Mouse (Mus musculus): ENCODE measurements at regions not wholly inside any gene's neighbourhood (a gene's known extent, or its start where the extent isn't known, plus 50 kb on each side); places are given as distances from the start of the nearest gene placed in this dataset.

GRCm38 (mm10) chr4:106148866-106149265 lies 167.1 kb upstream of the Usp24 start:
- H3K4me3 ChIP-seq (ENCODE audit: control insufficient read depth in 1 of 2, insufficient read depth in 1 of 2, low read depth in 2 of 2, low read length in 2 of 2): no peak overlapping the region
- H3K9me3 ChIP-seq (replicated peaks; ENCODE audit: insufficient read depth, low read length): no peaks in the 10 kb centered on the region
- no peaks in the 10 kb centered on the region for H3K36me3 ChIP-seq (ENCODE audit: control insufficient read depth in 1 of 2, insufficient read depth in 2 of 2, low read length in 2 of 2)
- TF ChIP-seq POLR2AphosphoS2 (IDR thresholded peaks at IDR 0.05; ENCODE audit: low read length) (no peak), CHD1 (IDR thresholded peaks at IDR 0.05; ENCODE audit: low read depth, low read length) (no peak), ETS1 (IDR thresholded peaks at IDR 0.05; ENCODE audit: low read depth, low read length) (no peak), MAX (IDR thresholded peaks at IDR 0.05; ENCODE audit: low read length) (no peak), RAD21 (IDR thresholded peaks at IDR 0.05; ENCODE audit: low read depth, low read length) (no peak), GATA1 (IDR thresholded peaks at IDR 0.05; ENCODE audit: low read depth, low read length) (no peak), NRF1 (IDR thresholded peaks at IDR 0.05; ENCODE audit: insufficient read depth, low read depth, low read length, poor library complexity, severe bottlenecking) (no peak), USF2 (IDR thresholded peaks at IDR 0.05; ENCODE audit: borderline replicate concordance in 1 of 2, insufficient read depth in 1 of 2, low read depth in 1 of 2, low read length in 2 of 2) (no peak), CTCF (IDR thresholded peaks at IDR 0.05 in 2 of 3, conservative IDR thresholded peaks at IDR 0.05 in 1 of 3; ENCODE audit: control insufficient read depth in 1 of 3, insufficient read depth in 1 of 3, low read depth in 2 of 3, low read length in 3 of 3, poor library complexity in 1 of 3, severe bottlenecking in 1 of 3) (no peak), TAL1 (IDR thresholded peaks at IDR 0.05; ENCODE audit: low read length) (no peak), KAT2A (conservative IDR thresholded peaks at IDR 0.05; ENCODE audit: low read depth, low read length) (no peak)
- no peak overlapping the region for H3K27ac ChIP-seq (ENCODE audit: control insufficient read depth, low read depth, low read length)
- H3K4me1 ChIP-seq (ENCODE audit: control insufficient read depth in 1 of 2, insufficient read depth in 2 of 2, low read length in 2 of 2): no peaks in the 10 kb centered on the region
- no peak for DNase-seq (ENCODE audit: low read depth, low spot score)
- H3K79me2 ChIP-seq (ENCODE audit: control insufficient read depth, insufficient read depth, low read length, poor library complexity): no peaks in the 10 kb centered on the region
- H3K9ac ChIP-seq (ENCODE audit: control insufficient read depth, low read depth, low read length, poor library complexity, severe bottlenecking): no peak overlapping the region
- no peaks in the 10 kb centered on the region for H3K27me3 ChIP-seq (ENCODE audit: control insufficient read depth in 1 of 2, insufficient read depth in 2 of 2, low read length in 2 of 2)

- no peak for DNase-seq (ENCODE audit: low read depth, low spot score)
- Histone ChIP-seq H3K27me3 (ENCODE audit: control insufficient read depth in 1 of 2, insufficient read depth in 2 of 2, low read length in 2 of 2) (no peaks in the 10 kb centered on the region), H3K36me3 (ENCODE audit: control insufficient read depth in 1 of 2, insufficient read depth in 2 of 2, low read length in 2 of 2) (no peaks in the 10 kb centered on the region), H3K9me3 (replicated peaks; ENCODE audit: insufficient read depth, low read length) (no peaks in the 10 kb centered on the region), H3K79me2 (ENCODE audit: control insufficient read depth, insufficient read depth, low read length, poor library complexity) (no peaks in the 10 kb centered on the region), H3K9ac (ENCODE audit: control insufficient read depth, low read depth, low read length, poor library complexity, severe bottlenecking) (no peak overlapping the region), H3K27ac (ENCODE audit: control insufficient read depth, low read depth, low read length) (no peak overlapping the region), H3K4me1 (ENCODE audit: control insufficient read depth in 1 of 2, insufficient read depth in 2 of 2, low read length in 2 of 2) (no peaks in the 10 kb centered on the region), H3K4me3 (ENCODE audit: control insufficient read depth in 1 of 2, insufficient read depth in 1 of 2, low read depth in 2 of 2, low read length in 2 of 2) (no peak overlapping the region)
- no peak for TF ChIP-seq MAZ (IDR thresholded peaks at IDR 0.05; ENCODE audit: low read depth, low read length)
- no peak for TF ChIP-seq TBP (IDR thresholded peaks at IDR 0.05; ENCODE audit: low read depth, low read length)
Observed at GRCm38 (mm10) chr4:106149471-106150048, 166.5 kb upstream of the Usp24 start.

GRCm38 (mm10) chr4:106150775-106151174 lies 165.2 kb upstream of the Usp24 start:
- H3K36me3 ChIP-seq (ENCODE audit: control insufficient read depth in 1 of 2, insufficient read depth in 2 of 2, low read length in 2 of 2): no peaks in the 10 kb centered on the region
- TF ChIP-seq TCF12 (IDR thresholded peaks at IDR 0.05; ENCODE audit: low read depth, low read length) (no peak), ZC3H11A (IDR thresholded peaks at IDR 0.05; ENCODE audit: low read depth, low read length) (no peak), MAFK (IDR thresholded peaks at IDR 0.05; ENCODE audit: borderline replicate concordance, low read depth, low read length) (no peak), MAX (IDR thresholded peaks at IDR 0.05; ENCODE audit: low read length) (no peak), ELF1 (IDR thresholded peaks at IDR 0.05; ENCODE audit: low read depth, low read length) (no peak), MYB (IDR thresholded peaks at IDR 0.05; ENCODE audit: low read depth, low read length) (no peak), USF1 (IDR thresholded peaks at IDR 0.05; ENCODE audit: low read depth, low read length) (no peak), ZKSCAN1 (IDR thresholded peaks at IDR 0.05; ENCODE audit: low read depth, low read length) (no peak), CHD2 (IDR thresholded peaks at IDR 0.05; ENCODE audit: low read length) (no peak), RAD21 (IDR thresholded peaks at IDR 0.05; ENCODE audit: low read depth, low read length) (no peak), CTCF (IDR thresholded peaks at IDR 0.05 in 2 of 3, conservative IDR thresholded peaks at IDR 0.05 in 1 of 3; ENCODE audit: control insufficient read depth in 1 of 3, insufficient read depth in 1 of 3, low read depth in 2 of 3, low read length in 3 of 3, poor library complexity in 1 of 3, severe bottlenecking in 1 of 3) (no peak), NELFE (IDR thresholded peaks at IDR 0.05; ENCODE audit: low read depth, low read length) (no peak), MYC (IDR thresholded peaks at IDR 0.05; ENCODE audit: low read depth, low read length) (no peak), KAT2A (conservative IDR thresholded peaks at IDR 0.05; ENCODE audit: low read depth, low read length) (no peak)
- H3K9me3 ChIP-seq (replicated peaks; ENCODE audit: insufficient read depth, low read length): no peaks in the 10 kb centered on the region

More at GRCm38 (mm10) chr4:106150775-106151174, 165.2 kb upstream of the Usp24 start:
- no peak for DNase-seq (ENCODE audit: low read depth, low spot score)
- Histone ChIP-seq H3K79me2 (ENCODE audit: control insufficient read depth, insufficient read depth, low read length, poor library complexity) (no peaks in the 10 kb centered on the region), H3K9ac (ENCODE audit: control insufficient read depth, low read depth, low read length, poor library complexity, severe bottlenecking) (no peak overlapping the region), H3K27me3 (ENCODE audit: control insufficient read depth in 1 of 2, insufficient read depth in 2 of 2, low read length in 2 of 2) (no peaks in the 10 kb centered on the region), H3K27ac (ENCODE audit: control insufficient read depth, low read depth, low read length) (no peak overlapping the region), H3K4me3 (ENCODE audit: control insufficient read depth in 1 of 2, insufficient read depth in 1 of 2, low read depth in 2 of 2, low read length in 2 of 2) (no peak overlapping the region), H3K4me1 (ENCODE audit: control insufficient read depth in 1 of 2, insufficient read depth in 2 of 2, low read length in 2 of 2) (no peaks in the 10 kb centered on the region)
